Mouse (Mus musculus) frontal cortex, postnatal 25 days (tissue): Measurements from ENCODE around the gene Tspan33.

Source experiments
- DNase-seq, 2 experiments: peaks; one replicate each; pipeline ENCODE4 v3.0.0; 2022; ENCODE audit warnings: low spot score in 2 of 2

Tspan33 gene

GRCm38 (mm10) chr6:29699085-29699745, 5.2 kb downstream of the Tspan33 start:
- no peak for DNase-seq

- no peak for DNase-seq
Measured at GRCm38 (mm10) chr6:29701051-29701450, 7.0 kb downstream of the Tspan33 start.

DNA sequence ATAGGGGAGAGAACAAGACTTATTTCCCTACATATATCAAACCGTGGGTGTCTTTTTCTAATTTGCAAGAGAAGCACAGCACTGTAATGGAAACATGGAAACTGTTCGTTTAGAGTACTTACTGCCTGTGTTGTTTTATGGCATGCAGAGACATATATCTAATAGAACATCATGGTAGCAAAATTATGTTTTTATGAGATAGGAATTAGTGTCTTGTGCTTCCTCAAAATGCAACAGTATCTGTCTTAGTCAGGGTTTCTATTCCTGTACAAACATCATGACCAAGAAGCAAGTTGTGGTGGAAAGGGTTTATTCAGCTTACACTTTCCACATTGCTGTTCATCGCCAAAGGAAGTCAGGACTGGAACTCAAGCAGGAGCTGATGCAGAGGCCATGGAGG, 8.1 kb downstream of the Tspan33 start:
- DNase-seq = no peak

DNA sequence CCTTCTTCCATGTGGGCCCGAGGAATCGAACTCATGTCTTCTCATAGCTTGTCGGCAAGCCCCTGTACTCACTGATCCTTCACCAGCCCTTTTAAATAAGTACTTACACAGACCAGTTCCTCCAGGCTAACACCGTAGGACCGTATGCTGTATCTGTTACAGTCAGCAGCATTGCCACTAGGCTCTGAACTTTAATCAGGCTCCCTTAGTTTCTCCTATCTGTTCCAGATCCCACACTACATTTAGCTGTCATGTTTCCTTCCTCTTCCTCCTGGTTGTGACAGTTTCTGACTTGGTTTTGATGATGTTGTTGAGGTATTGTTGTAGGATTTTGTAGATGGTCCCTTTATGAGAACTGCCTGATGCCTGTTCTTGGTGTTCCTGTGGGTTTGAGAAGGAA, 10.1 kb downstream of the Tspan33 start:
- DNase-seq = no peak

GRCm38 (mm10) chr6:29707902-29708301, 13.9 kb downstream of the Tspan33 start:
- DNase-seq = no peak

DNA sequence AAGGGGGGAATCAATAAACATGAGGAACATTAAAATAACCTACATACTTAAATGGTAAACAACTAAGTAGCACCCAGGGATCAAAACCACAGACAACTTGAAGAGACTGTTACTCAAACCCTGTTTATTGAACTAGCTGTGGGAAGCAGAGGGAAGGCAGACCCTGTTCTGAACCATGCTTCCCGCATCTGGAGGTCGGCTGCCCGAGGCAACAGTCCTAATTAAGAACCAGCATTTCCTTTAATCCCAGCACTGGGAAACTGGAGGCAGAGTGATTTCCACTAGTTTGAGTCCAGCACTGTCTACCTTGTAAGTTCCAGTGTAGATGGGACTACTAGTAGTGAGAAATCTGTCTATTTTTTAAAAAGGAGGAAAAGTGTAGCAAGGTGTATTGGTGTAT, 17.3 kb downstream of the Tspan33 start:
- no peak for DNase-seq

GRCm38 (mm10) chr6:29712011-29712584, 18.1 kb downstream of the Tspan33 start:
- no peak for DNase-seq

DNA sequence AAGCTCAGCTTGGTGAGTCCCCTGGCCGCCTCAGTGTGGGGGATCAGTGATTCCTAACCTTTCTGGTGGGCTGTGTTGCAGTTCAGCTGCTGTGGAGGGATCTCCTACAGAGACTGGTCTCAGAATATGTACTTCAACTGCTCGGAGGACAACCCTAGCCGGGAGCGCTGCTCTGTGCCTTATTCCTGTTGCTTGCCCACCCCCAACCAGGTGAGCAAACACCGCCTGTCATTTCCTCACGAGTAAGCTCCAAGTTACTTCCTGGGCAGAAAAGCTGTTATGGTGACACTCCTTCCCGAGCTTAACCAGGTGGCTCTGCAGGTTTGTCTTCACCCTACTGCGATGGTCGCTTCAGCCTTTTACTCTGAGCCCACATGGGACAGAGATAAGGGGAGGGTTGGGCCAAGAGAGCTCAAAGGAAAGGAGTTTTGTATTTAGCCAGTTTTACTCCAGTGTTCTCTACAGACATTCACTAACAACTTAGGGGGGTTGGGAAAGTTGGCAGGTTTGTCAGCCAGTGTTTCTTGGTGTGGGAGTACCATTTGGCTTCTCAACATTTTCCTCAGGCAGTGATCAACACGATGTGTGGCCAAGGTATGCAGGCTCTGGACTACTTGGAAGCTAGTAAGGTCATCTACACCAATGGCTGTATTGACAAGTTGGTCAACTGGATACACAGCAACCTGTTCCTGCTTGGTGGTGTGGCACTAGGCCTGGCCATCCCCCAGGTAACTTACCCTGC, 22.8 kb downstream of the Tspan33 start:
- no peak for DNase-seq

DNA sequence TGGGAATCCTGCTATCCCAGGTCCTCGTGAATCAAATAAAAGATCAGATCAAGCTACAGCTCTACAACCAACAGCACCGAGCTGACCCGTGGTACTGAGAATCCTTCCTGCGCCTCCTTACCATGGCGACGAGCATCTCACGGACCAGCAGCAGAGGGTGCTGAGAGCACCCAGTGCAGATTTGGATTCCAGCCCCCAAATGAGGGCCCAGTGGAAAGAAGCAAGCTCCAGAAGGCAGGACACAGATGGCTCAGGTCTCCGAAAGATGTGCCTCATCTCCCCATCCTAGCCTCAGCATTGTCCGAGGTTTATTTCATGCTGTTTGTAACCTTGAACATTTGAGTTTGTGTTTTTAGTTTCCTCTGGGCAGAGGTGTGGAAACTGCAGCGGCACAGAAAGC, 23.5 kb downstream of the Tspan33 start:
- DNase-seq = no peak

- no peak for DNase-seq
Measured at GRCm38 (mm10) chr6:29717952-29718521, 24.0 kb downstream of the Tspan33 start.

DNA sequence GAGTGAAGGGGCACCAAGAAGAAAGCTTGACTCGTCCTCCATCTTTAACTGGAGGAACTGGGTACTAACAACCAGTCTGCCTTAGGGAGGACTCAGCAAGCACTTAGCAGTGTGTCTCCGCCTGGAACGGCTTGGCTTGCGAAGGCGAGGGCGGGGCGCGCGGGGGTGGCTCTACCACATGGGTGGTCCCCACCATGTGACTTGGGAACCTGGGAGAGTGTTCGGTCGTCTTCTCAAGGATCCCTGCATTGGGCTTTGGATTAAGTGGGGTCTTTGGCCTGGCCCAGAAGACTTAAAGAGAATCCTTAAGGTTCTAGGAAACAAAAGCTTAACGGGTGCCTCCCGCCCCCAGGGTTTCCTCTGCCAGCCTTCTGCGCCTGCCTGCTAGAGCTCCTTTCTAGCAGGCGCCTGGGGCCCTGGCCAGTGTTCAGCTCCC, 24.9 kb downstream of the Tspan33 start:
- peak in 1 of 2 experiments; percentile 62 for DNase-seq

DNA sequence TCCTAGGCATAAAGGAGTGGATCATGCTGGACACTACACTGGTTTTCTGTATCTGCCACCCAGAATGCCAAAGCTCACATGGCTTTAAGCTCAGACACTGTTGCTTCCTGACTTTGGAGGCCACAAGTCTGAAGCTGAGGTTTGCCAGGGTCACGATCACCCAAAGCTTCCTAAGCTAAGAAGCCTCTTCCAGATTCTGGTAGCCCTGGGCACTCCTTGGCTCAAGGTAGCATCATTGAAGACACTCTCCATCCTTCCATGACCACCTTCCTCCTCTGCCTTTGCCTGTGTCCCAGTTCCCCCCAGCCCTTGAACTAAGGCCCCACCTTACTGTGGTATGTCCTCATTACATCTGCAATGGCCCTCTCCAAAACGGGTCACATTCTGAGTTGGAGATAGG, 27.9 kb downstream of the Tspan33 start:
- no peak for DNase-seq

- no peak for DNase-seq
Measured at GRCm38 (mm10) chr6:29726576-29727200, 32.7 kb downstream of the Tspan33 start.

DNA sequence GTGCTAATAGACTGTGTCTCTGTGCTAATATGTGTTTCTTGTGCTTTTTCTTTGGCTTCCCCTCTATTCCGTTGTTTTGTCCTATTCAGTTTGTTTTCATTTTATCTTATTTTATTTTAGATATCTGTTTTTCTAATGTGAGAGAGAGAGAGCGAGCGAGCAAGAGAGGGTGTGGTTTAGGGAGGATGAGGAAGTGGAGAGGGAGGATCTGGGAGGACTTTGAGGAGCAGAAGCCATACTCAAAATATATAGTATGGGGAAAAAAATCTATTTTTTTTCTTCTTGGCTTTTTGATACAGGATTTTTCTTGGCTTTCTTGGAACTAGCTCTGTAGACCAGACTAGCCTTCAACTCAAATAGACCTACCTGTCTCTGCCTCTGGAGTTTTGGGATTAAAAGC, 34.0 kb downstream of the Tspan33 start:
- no peak for DNase-seq

DNA sequence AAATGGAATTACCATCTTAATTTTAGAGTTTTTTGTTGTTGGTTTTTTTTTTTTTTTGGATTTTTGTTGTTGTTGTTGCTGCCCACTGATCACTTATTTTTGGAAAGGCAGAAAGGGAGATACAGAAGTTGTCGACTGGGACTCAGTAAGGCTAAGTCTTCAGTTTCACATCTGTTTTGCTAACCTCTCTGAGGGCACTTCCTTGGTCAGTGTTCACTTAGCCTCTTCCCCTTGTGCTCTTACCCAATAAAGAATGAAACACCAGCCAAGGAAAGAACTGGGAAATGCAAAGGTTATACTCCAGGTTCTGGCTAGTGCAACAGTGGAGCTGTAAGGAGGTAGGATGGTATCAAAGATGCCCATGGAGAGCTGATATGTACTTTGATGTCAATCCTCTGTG, 35.5 kb downstream of the Tspan33 start:
- DNase-seq = no peak

GRCm38 (mm10) chr6:29735336-29735688, 41.3 kb downstream of the Tspan33 start, which contains the start of gene Smo:
TSS of gene Smo (plus strand) at chr6:29735503.
- DNase-seq = no peak

- DNase-seq = no peak
Measured at GRCm38 (mm10) chr6:29735689-29736451, 41.8 kb downstream of the Tspan33 start.

DNA sequence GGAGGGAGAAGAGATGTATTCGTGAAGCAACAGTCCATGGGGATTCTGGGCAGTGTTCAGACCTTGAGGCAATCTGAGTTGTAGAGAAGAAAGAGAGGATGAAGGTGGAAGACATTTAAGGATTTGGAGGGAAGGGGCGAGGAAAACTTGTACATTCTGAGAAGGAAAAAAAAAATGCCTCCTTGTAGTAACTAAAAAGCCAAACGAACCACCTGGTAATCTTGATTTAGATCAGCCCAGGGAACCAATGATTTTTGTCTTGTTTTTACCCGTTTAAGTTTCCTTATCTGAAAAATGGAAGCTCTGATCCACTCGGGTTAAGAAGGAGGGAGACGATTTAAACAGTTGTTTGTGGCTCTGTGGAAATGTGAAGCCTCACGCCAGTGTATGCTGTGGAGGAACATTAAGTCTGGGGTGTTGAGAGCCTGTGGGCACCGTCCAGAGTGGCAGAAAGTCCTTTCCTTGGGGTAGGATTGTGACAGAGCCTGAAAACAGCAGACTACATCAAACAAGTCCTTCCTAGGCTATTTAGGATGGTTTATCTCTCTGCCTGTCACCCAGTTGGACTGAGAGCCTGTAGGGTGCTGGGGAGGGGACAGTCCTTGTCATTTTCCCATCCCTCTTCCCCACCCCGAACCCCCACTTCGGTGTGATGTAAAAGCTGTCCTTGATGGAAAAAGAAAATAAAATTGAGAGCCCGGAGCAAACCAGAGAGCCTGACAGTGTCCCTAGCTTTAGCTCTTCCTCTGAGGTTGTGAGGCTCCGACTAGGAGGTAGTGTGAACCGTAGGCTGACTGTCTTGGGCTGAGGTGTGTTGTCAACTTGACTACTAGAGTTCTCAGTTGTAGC, 42.8 kb downstream of the Tspan33 start:
- DNase-seq = no peak

DNA sequence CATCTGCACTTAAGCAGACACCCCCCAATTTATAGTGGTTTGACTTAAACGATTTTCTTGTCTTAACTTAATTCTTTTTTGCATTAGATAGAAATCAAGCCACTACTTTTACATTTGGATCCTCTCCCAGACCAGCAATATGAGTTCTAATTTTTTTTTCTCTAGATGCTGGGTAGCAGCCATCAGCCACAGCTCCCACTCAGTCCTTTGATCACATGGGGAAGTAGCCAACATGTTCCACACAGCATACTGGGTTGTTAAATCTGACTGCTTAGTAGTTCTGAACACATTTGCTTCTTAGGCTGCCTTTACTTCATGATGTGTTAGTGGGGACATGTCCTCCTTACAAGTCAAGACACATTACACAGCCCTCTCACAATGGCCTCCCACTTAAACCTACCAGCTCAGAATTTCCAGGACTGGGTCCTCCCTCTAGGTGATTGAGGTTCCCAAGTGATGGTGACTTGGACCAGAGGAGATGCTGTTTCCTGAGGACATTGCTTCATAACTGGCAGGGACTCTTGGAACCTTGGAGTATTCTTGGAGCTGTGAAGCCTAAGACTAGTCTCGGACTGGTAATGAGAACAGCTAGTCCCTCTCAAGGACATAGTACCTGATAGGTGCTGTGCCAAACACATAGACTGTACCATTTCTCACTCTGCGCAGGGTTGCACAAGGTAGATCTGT, 57.6 kb downstream of the Tspan33 start:
- DNase-seq = no peak

DNA sequence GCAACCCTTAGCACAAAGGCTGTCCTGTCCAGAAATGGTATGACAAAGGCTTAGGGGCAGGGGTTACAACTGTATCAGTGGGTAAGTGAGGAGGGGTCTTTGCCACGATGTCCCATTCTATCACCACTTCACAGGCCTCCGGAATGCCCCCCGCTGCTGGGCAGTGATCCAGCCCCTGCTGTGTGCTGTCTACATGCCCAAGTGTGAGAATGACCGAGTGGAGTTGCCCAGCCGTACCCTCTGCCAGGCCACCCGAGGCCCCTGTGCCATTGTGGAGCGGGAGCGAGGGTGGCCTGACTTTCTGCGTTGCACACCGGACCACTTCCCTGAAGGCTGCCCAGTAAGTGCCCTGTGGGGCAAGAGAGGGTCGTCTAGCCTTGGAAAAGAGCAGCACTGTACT, 59.3 kb downstream of the Tspan33 start:
- no peak for DNase-seq
